Mouse (Mus musculus) thymus, postnatal 10 days (tissue): ENCODE measurements at regions not wholly inside any gene's neighbourhood (a gene's known extent, or its start where the extent isn't known, plus 50 kb on each side); places are given as distances from the start of the nearest gene placed in this dataset.

Experiments used
- DNase-seq, 2 experiments: peaks; one replicate each; pipeline ENCODE4 v3.0.0; 2021; ENCODE audit warnings: low spot score in 2 of 2

- DNase-seq, result no peak
These were observed 57.2 kb upstream of the Tgfbr2 start for GRCm38 (mm10) chr9:116232386-116232785.

GRCm38 (mm10) chr9:116231351-116232311, 56.5 kb upstream of the Tgfbr2 start:
- no peak for DNase-seq

GRCm38 (mm10) chr9:116230346-116230745, 55.2 kb upstream of the Tgfbr2 start:
- no peak for DNase-seq

GRCm38 (mm10) chr9:116228443-116228842, 53.3 kb upstream of the Tgfbr2 start:
- no peak for DNase-seq

GRCm38 (mm10) chr9:116227738-116228137, 52.6 kb upstream of the Tgfbr2 start:
- DNase-seq, result no peak
